Mouse (Mus musculus): ENCODE measurements around the gene Ube2u.

Ube2u gene

GRCm38 (mm10) chr4:100553296-100553695, 74.6 kb downstream of the Ube2u start:
- no peak for DNase-seq

- peak; percentile 84 for DNase-seq
Observed at GRCm38 (mm10) chr4:100588236-100589206, 109.9 kb downstream of the Ube2u start.

GRCm38 (mm10) chr4:100595771-100596170, 117.1 kb downstream of the Ube2u start:
- DNase-seq: no peak

- peak; percentile 19 for DNase-seq
Observed at GRCm38 (mm10) chr4:100596630-100597029, 118.0 kb downstream of the Ube2u start.

- DNase-seq: peak; percentile 42
Observed at GRCm38 (mm10) chr4:100597049-100597448, 118.4 kb downstream of the Ube2u start.
